Mouse (Mus musculus) heart, adult 2 months (tissue): ENCODE results near the gene Zfp575. TPM values are rescaled to one million over a fixed set of nuclear protein-coding genes. Genes with fewer than 3 reads are reported as not detected.

Experiments
- DNase-seq, 2 experiments: peaks; one replicate each; pipeline ENCODE4 v3.0.0; 2021
- H3K27ac ChIP-seq: fragments of 200-600 bp; 2 replicates; pipeline ENCODE4 v1.8.1; 2022
- H3K27me3 ChIP-seq: fragments of 200-500 bp; 2 replicates; pipeline ENCODE4 v1.6.1; 2012; ENCODE audit warnings: mild to moderate bottlenecking, low read length, inconsistent platforms, mixed read lengths; ENCODE audit not compliant: control insufficient read depth, insufficient read depth
- H3K36me3 ChIP-seq: fragments of 200-500 bp; 2 replicates; pipeline ENCODE4 v1.6.1; 2012; ENCODE audit warnings: low read length, inconsistent platforms; ENCODE audit not compliant: control insufficient read depth, insufficient read depth
- H3K4me1 ChIP-seq: fragments of 200-500 bp; 2 replicates; pipeline ENCODE4 v1.6.1; 2011; ENCODE audit warnings: low read length; ENCODE audit not compliant: control insufficient read depth, insufficient read depth
- H3K4me3 ChIP-seq: fragments of 200-600 bp; 2 replicates; pipeline ENCODE4 v1.8.1; 2022
- H3K79me2 ChIP-seq: fragments of 200-500 bp; replicated peaks from 2 replicates; pipeline ENCODE4 v1.6.1; 2012; ENCODE audit warnings: mild to moderate bottlenecking, inconsistent platforms, low read length, moderate library complexity, mixed read lengths; ENCODE audit not compliant: control insufficient read depth, insufficient read depth
- H3K9ac ChIP-seq: fragments of 200-500 bp; 2 replicates; pipeline ENCODE4 v1.6.1; 2012; ENCODE audit warnings: low read depth, mild to moderate bottlenecking, control low read depth, inconsistent platforms, low read length, mixed read lengths
- CTCF ChIP-seq: fragments of 200-600 bp; IDR thresholded peaks from 2 replicates; pipeline ENCODE4 v1.8.1; 2022; ENCODE audit warnings: antibody characterized with exemption, mild to moderate bottlenecking, moderate library complexity
- EP300 ChIP-seq: fragments of 200-500 bp; IDR thresholded peaks from 2 replicates; pipeline ENCODE4 v1.6.1; 2011; ENCODE audit warnings: low read depth, low read length, control low read depth; ENCODE audit not compliant: insufficient read depth
- POLR2A ChIP-seq: fragments of 200-500 bp; IDR thresholded peaks from 2 replicates; pipeline ENCODE4 v1.6.1; 2011; ENCODE audit warnings: mild to moderate bottlenecking, low read depth, low read length, control low read depth; ENCODE audit not compliant: insufficient read depth
- WGBS: fragments of 180-500 bp; shearing (Covaris S2); methylation state at CpG from one replicate; pipeline ENCODE4 v1.1.7; 2018; 5-methylcytosine and 5-hydroxymethylcytosine counted together
- intact Hi-C: fragments of 180-260 bp; cut with DNase I; formaldehyde crosslinking; loops from one replicate; pipeline ENCODE4 v1.15.1; 2025
- polyA plus RNA-seq: library from polyadenylated mRNA; depleted of rRNA; stranded (reverse); fragments of >200 nt; gene quantifications from 2 replicates; pipeline ENCODE4 v1.2.3, GENCODE M21; 2012
- total RNA-seq, 2 experiments: library from RNA; stranded (reverse); gene quantifications; 2 replicates each; pipeline ENCODE4 v1.2.3; 2021

The Zfp575 gene
- total and polyA plus RNA-seq, 3 experiments = 0.07 to 0.08 TPM; not detected in 1

DNA sequence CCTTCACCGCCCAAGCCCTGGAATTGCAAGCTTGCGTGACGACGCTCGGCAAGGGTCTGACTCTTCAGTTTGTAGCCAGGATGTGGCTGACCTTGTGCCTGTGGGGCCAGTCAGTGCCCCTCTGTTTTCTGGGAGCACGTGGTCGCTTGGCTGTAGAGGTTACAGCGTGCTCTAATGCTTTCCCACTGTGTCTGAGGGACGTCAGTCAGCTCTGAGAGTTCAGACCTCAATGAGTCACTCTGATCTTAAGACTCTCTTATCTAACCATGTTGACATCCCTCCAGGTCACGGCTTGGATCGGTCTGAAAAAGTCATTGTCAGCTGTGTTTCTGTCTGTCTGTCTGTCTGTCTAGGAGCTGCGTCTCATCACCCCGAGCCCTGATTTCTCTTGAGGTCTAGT lies 27.4 kb upstream of the Zfp575 start:
- intact Hi-C loops = no loop called here
- no peak for DNase-seq
- Histone ChIP-seq H3K4me1 (0 out of 2 replicates have a peak, but pooled peaks cover 1% of the 10 kb centered on the region), H3K79me2 (no peaks in the 10 kb centered on the region), H3K9ac (no peak overlapping the region), H3K36me3 (no peaks in the 10 kb centered on the region), H3K27ac (no peak overlapping the region), H3K27me3 (peaks cover 4% of the 10 kb centered on the region; the same call in 1 of the 2 replicates), H3K4me3 (no peak overlapping the region)
- WGBS = 65% methylated on average over 13 of the region's 13 CpGs
- TF ChIP-seq POLR2A = no peak
- no peak for TF ChIP-seq CTCF
- TF ChIP-seq EP300 = no peak

DNA sequence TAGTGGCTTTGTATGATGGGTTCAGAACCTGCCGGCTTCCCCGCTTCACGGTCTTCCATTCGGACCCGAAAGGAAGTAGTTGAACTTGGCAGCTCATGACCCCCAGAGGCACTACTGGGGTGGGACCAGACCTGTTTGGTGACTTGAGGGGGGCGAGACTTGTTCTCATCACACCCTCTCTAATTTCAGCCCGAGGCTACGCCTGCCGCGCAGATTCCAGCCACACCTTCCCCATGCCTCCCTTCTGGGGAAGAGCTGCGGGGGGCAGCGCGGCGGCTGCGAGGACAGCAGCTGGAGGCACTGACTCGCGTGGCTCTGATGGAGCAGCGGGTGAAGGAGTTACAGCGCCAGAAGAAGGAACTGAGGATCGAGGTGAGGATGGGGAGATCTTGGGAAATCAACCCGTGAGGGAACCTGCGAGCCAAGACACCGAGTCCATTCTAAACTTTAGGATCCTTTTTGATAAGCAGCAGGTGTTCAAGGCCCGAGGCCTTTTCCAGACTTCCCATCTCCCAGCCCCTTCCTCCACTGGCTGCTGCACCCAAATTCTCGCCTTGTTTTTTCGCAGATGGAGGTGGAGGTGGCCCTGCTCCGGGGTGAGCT lies 25.0 kb upstream of the Zfp575 start:
- Histone ChIP-seq H3K27ac (no peak overlapping the region), H3K4me1 (0 out of 2 replicates have a peak, but pooled peaks cover 1% of the 10 kb centered on the region), H3K36me3 (no peaks in the 10 kb centered on the region), H3K4me3 (no peak overlapping the region), H3K9ac (no peak overlapping the region), H3K27me3 (peaks cover 4% of the 10 kb centered on the region; the same call in 1 of the 2 replicates), H3K79me2 (no peaks in the 10 kb centered on the region)
- no peak for DNase-seq
- intact Hi-C loops = no loop called here
- WGBS = 11% methylated on average over 27 of the region's 27 CpGs
- TF ChIP-seq CTCF = no peak
- no peak for TF ChIP-seq POLR2A
- TF ChIP-seq EP300 = no peak

DNA sequence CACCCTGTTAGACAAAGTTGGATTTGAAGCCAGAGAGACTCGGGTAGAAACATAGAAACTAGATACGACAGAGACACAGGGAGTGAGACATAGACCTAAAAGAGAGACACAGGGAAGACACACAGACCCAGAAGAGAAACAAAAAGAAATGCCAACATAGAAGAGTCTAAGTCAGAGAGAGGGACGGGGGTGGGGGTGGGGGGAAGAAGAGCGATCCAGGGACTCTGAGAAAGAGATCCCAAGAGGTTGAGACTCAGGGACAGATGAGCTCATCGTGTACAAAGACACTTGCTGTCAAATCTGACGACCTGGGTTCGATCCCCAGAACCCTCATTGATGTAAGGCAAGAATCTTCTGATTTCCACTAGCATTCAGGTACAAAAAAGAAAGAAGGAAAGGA lies 24.3 kb upstream of the Zfp575 start:
- TF ChIP-seq CTCF (no peak), EP300 (no peak), POLR2A (no peak)
- no peak for DNase-seq
- intact Hi-C loops = loop anchor here (2.0 kb wide), 1 partner anchor 19 kb away; no protein-coding TSS in a partner anchor
- Histone ChIP-seq H3K79me2 (no peaks in the 10 kb centered on the region), H3K27me3 (peaks cover 4% of the 10 kb centered on the region; the same call in 1 of the 2 replicates), H3K4me1 (0 out of 2 replicates have a peak, but pooled peaks cover 1% of the 10 kb centered on the region), H3K4me3 (peak overlapping the region; percentile 64), H3K36me3 (no peaks in the 10 kb centered on the region), H3K9ac (no peak overlapping the region), H3K27ac (no peak overlapping the region)
- WGBS = 15% methylated on average over 7 of the region's 7 CpGs

DNA sequence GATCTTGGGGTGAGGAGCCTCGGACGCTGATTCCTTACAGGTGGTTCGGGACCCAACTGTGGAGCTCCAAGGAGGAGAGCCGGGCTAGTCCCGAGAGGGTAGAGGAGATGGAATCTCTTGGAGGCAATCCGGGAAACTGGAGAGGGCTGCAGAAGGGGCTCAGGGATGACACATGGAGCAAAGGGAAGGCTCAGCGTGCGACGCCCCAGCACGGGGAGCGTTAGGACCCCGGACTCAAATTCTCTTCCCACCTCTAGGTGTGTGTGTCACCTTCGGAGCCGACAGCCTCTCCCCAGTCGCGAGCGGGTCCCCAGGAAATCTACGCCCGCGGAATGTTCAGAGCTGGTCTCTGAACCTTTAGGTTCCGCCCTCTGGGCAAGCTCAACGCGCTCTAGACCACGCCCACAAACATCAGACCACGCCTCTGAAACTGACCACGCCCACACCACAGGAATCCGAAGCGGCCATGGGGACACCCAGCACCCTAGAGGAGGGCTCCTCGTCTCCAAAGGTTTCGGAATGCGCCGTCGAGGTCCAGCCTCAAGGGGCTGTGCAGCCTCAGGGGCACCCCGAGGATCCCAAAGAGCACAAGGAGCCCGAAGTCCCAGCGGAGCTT lies 23.5 kb upstream of the Zfp575 start:
- Histone ChIP-seq H3K4me3 (peak overlapping the region; percentile 64), H3K79me2 (no peaks in the 10 kb centered on the region), H3K27ac (no peak overlapping the region; the same call in 1 of the 2 replicates), H3K4me1 (0 out of 2 replicates have a peak, but pooled peaks cover 1% of the 10 kb centered on the region), H3K36me3 (no peaks in the 10 kb centered on the region), H3K27me3 (peaks cover 4% of the 10 kb centered on the region; the same call in 1 of the 2 replicates), H3K9ac (0 out of 2 replicates have a peak overlapping the region, but pooled peaks have one; percentile 37)
- peak; percentile 89 to 91 for DNase-seq
- TF ChIP-seq POLR2A (no peak), EP300 (no peak), CTCF (no peak)
- 2% methylated on average over 36 of the region's 36 CpGs for WGBS
- intact Hi-C loops = loop anchor here (2.0 kb wide), 1 partner anchor 20 kb away; no protein-coding TSS in a partner anchor

DNA sequence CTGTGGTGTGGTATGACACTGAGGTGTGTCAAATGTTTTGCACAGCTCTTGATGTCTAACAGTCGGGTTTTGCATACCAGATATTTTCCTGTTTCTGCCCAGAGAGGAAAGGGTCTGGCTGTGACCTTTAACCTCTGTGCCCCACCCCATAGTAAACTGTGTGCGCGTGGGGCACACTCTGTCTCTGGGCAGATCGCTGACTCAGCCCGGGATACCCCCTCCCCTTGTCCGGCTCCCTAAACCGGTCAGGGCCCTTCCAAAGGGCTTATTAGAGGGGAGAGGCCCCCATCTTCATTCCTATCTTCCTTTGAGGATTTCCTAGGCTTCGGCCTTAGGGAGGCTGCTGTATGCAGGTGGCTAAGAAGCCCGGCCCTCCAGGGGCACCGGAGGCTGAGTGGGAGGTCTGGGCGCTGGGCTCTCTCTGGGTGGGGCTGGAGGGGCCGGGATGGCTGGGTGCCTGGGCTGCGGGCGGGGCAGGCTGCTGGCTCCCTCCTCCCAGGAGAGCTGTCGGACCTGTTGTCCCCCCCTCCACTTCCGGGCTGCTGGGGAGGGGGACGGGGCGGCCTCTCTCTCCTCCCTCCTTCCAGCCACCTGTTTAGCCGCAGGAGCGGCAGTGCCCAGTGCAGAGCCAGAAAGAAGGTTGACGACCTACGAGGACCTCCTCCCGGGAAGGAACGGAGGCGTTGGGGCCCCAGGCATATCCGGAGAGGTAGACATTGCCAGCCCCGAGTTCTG lies 22.9 kb upstream of the Zfp575 start, which contains the start of gene Phldb3:
Phldb3 (plus strand) TSS at position 620 of the 735 bp plus-strand sequence.
- H3K36me3 ChIP-seq = no peaks in the 10 kb centered on the region
- H3K4me3 ChIP-seq = peak within 1 kb of the TSS; percentile 64
- 0 out of 2 replicates have a peak, but pooled peaks cover 1% of the 10 kb centered on the region for H3K4me1 ChIP-seq
- H3K27me3 ChIP-seq = peaks cover 4% of the 10 kb centered on the region; the same call in 1 of the 2 replicates
- TF ChIP-seq EP300 = no peak
- TF ChIP-seq CTCF = no peak
- TF ChIP-seq POLR2A = no peak
- peak; percentile 43 to 47 for DNase-seq
- no peaks in the 10 kb centered on the region for H3K79me2 ChIP-seq
- 0 out of 2 replicates have a peak within 1 kb of the TSS, but pooled peaks have one; percentile 37 for H3K9ac ChIP-seq
- H3K27ac ChIP-seq = no peak within 1 kb of the TSS; the same call in 1 of the 2 replicates
- WGBS = 14% methylated on average over 26 of the region's 27 CpGs
- intact Hi-C loops = loop anchor here (2.0 kb wide), 1 partner anchor 20 kb away; no protein-coding TSS in a partner anchor
